Mouse (Mus musculus) kidney, adult 11 months (tissue): ENCODE measurements around the gene Upp2.

Experiments used
- DNase-seq: peaks from one replicate; pipeline ENCODE4 v3.0.0; 2022

Gene Upp2

DNA sequence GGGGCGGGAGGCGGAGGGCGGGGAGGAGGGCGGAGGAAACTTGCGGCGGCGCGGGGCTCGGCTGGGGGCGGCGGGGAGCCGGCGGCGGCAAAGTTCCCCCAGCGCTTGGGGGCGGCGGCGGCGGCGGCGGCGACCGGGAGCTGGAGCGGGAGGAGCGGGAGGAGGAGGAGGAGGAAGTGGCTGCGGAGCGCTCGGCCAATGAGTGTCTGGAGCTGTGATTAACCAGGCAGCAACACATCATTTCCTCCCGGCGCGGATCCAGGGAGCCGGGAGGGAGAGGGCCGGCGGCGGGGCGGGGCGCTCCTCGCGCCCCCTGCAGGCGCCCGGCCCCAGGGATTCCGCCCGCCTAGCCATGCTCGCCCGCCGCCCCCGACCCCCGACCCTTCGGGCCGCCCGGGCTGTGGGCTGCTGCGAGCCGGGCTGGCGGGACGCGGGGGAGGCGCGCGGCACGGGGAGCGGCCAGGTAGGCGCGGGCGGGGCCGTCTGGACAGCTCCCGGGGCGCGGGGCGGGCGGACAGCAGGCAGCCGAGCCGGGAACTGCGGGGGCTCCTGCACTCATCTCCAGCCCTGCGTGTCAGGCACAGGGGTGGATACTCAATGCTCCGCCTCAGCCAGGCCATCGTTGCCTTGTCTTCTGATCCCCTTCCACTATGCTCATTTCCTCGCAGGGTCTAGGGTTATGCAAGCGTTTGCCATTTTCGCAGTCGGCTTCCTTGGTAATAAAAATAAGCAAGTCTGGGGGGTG, at the start of gene Upp2, which contains the start of gene Acvr1:
Upp2 (plus strand) TSS at position 233 of the 745 bp plus-strand sequence.
Acvr1 (minus strand) TSS at position 92 of the 745 bp plus-strand sequence.
- peak; percentile 90 for DNase-seq

DNA sequence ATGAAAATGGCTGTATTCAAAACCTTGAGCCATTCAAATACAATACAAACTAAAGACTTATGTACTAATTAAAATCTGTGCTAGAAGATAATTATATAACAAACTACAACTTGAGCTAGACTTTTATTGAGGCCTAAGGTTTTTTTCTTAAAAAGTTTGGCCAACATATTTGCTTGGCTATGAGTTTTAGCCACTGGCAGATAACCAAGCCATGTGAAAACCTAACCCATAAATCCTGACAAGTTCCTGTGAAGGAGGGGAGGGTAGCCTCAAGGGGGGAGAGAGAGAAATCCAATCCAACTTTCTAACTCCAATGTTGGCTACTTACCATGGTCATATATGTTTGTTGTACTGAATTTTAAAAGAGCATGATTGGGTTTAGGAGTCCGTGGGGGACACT, 48.6 kb upstream of the Upp2 start:
- DNase-seq: no peak

- DNase-seq: no peak
These were observed 46.4 kb upstream of the Upp2 start for GRCm38 (mm10) chr2:58520727-58521126.

DNA sequence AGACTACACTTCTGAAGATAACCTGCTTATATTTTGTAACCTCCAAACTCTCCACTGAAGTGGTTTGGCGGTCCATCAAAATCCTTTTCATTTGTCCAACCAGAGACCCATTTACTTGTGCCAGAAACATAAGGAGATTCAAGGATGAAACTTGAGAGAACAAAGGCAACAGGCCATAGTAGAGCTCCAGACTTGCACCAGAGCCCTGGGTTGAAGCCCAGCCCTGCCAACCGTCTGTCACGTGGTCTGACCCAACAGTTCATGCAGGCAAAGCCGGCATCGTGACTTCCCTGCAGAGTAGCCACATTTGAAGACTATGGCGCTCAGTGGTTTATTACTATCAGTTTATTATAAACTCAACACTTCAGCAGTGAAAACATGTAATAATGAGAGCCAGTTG, 45.5 kb upstream of the Upp2 start:
- no peak for DNase-seq

DNA sequence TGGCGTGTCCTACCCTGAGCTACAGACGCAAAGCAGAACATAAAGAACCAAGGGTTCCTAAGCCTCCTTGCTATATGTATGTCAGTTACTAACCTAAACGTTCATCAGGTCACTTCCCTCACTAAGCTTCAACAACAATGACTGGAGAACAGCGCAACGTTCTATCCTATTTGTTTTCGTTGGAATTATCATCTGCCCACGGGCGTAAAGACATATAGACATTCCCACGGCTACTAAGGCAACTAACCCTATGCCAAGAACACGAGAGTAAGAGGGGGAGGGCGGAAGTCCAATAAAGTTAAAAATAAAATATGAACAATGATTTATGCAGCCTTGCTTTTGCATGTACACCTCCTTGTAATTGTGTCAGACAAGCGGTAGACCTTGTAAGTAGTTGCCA, 44.0 kb upstream of the Upp2 start:
- DNase-seq: no peak

GRCm38 (mm10) chr2:58523894-58524293, 43.2 kb upstream of the Upp2 start:
- DNase-seq: peak; percentile 26

GRCm38 (mm10) chr2:58524356-58524755, 42.7 kb upstream of the Upp2 start:
- peak; percentile 35 for DNase-seq

DNA sequence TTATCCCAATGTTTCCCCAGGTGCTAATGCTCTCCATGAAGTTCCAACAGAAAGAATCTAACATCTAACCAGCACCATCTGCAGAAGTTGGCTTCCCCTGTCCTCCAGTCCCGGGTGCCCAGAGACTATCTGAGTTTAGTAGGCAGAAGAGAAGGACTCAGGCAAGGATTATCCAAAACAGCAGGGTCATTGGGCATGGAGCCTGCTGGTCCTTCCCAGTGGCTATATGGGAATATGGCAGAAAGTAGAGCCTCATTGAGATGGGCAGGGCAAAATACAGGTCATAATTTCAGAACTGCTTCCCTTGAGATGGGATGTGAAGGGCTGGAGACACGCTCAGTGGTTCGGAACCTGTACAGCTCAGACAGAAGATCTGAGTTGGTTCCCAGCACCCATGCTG, 39.3 kb upstream of the Upp2 start:
- DNase-seq: no peak

DNA sequence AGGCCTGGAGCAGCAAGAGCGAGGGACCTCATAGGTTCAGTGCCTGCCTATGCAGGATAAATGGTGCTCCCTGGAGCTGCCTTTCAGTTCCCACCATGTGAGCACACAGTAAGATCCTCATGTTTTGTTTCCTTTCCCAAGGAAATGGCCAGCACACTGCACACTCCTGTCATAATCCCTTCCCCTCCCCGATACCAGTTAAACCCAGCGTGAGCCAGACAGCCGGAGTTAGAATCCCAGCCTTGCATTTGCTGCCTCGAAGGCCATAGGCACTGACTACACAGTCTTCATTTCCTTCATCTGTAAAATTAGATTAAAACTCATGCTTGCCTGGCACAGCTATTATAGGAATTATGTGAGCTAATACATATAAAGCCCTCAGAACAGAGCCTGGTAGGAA, 37.7 kb upstream of the Upp2 start:
- no peak for DNase-seq

GRCm38 (mm10) chr2:58529860-58530440, 37.1 kb upstream of the Upp2 start:
- peak; percentile 33 for DNase-seq

DNA sequence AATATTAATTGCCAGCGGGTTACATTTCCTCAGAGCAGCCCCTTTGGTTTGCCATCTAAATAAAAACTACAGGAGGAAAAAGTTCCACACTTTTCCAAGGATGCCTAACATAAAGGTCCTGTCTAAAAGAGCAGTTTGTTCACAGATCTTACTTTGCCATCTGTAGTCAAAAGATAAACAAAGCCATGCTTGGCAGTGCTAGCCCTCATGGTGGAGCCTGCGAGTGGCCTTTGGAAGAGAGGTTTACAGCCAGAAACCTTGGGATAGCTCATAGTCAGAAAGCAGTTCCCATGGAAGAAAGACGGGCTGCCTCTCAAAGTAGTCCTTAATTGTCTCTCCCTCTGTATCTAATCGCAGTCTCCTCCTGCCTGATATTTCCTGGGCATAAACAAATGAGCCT, 36.6 kb upstream of the Upp2 start:
- DNase-seq: no peak

DNA sequence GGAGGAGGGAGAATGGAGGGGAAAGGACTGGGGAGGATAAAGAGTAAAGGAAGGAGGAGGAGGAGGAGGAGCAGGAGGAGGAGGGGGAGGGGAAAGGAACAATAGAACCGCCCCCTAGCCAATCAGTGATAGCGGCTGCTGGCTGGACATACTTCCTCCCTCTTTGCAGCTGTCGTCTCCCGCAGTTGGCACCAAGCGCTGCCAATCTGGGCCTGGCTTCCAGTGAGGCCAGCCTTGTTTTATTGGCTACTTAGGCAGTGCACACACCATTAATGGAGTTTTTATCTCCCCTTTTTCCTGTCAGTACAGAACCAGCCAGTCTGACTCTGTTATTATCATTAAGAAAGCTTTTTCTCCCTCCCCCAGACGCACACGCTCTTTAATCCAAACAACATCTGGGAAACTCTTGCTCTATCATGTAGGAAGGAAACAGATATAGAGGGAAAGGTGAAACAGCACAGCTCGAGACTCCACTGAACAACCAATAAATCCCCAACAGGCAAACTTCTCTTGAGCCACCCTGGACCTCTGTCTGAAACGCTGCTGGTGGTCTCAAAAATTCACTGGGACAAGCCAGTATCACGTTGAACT, 34.7 kb upstream of the Upp2 start:
- peak; percentile 71 for DNase-seq

DNA sequence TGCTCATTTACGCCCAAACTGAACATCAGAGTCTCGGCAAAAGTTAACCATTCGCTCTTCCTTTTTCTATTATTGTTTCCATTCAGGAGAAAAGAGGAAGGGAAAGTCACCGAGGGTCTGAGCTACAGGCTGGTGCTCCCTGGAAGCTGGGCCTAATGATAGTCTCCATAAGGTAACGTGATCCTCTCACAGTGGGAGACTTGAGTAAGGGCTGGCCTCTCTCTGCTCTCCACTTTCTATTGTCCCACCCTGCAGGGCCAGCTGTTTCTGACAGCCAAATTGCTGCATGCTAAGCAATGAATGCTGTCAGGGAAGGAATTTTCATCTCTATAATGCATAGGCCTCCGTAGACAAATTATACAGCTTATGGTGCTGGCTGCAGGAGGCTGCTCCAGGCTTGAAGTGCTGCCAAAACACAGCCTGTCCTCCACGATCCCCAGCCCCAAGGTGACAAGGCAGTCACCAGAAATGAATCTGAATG, 33.5 kb upstream of the Upp2 start:
- DNase-seq: no peak

DNA sequence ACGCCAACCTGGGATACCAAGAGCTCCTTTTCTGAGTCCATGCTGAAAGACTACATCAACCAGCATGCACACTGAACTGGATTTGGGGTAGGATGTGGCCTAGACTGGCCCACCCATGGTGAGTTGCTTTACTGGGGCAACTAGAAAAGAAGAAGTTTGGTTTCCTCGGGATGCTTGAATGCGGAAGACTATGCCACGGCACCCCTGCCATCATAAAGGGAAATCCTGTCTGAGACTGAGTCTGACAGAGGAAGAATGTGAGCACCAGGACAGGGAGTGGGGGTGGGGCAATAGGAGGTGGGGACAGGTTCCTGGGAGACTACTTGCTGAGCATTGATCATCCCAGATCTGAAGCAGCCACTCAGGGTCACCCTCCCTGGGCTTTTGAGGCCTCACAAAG, 32.7 kb upstream of the Upp2 start:
- no peak for DNase-seq

DNA sequence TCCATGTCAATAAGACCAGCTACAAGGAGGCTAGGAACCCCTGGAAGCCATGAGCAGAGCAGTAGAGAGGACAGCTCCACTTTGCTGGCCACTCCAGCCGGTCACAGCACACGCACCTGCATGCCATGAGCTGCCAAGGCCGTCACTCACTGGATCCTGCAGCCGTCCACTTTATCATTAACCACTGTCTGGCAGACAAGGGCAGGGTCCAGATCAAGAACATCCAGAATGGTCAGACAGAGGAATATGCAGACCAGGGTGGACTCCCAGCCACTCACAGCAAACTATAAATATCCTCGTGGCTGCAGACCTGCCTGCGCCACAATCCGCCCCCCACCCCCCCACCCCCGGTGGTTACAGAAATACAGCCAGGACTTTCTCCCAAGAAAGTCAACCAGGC, 31.9 kb upstream of the Upp2 start:
- DNase-seq: peak; percentile 90

DNA sequence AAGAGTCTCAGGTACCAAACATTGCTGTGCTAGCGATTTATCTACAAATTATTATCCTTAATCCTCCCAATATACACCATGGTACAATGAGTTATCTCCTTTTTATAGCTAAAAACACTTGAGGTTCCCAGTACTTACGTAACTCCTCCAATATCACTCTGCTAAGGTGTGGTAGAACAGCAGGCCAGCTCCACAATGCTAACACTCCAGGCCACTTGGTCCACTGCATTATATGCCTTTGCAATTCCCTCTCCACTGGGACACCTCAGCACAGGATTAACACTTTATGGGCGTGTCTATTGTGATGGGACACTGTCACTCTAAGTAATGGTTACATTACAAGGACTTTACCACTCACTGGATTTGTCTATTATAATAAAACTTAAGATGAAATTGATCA, 30.3 kb upstream of the Upp2 start:
- DNase-seq: no peak

DNA sequence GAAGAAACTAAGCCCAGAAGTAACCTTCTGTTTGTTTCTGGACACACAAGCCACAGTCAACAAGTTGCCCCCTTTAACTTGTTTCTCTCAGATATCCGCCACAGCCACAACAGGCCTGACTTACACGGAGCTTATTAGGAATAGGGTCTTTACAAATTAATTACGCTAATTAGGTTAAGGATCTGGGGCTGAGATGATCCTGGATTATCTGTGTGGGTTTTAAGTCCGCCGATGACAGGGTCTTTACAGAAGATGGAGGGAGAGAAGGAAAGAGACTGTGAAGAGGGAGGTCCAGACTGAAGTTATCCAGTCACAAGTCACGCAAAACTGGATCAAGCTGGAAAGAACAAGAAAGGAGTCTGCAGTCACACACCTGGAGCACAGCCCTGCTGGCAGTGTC, 28.9 kb upstream of the Upp2 start:
- no peak for DNase-seq

GRCm38 (mm10) chr2:58543252-58543651, 23.8 kb upstream of the Upp2 start:
- DNase-seq: no peak

GRCm38 (mm10) chr2:58544368-58544767, 22.7 kb upstream of the Upp2 start:
- no peak for DNase-seq

DNA sequence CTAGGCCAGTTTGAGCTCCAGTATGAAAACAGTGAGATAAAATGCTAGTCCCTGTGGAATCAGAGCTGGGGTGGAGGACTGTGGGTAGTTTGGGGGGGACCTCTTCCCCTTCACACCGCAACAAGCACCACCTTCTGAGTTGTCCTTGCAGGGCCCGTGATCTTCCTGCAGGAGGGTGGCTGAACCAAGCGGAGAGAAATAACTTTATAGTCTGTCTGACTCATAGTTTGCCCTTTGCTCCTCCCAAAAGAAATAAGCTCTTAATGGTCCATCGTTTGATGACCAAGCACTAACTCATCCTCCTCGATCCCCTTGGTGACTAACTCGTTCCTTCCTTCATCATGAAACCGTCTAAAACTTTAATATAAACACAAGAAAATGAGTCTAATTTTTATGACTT, 20.8 kb upstream of the Upp2 start:
- no peak for DNase-seq

- no peak for DNase-seq
These were observed 18.2 kb upstream of the Upp2 start for GRCm38 (mm10) chr2:58548943-58549342.

- DNase-seq: no peak
These were observed 17.1 kb upstream of the Upp2 start for GRCm38 (mm10) chr2:58549960-58550359.

DNA sequence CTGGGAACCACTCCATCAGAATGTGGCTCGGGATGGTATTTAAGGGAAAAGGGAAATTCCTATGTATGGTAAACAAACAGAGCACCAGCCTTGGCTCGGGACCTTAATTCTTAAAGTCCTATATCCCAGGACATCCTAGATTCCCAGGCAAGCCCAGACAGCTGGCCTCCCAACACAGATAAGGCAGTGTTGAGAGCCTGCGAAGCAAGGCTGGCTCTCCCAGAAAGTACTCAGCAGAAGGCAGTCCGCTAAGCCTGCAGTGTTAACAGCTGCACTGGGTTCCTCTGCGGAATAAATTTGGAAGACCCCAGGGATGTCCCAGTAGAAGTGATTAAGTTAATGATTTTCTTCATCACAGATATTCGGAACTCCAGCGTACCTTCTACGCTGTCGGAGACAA, 16.6 kb upstream of the Upp2 start:
- no peak for DNase-seq

GRCm38 (mm10) chr2:58551866-58552265, 15.2 kb upstream of the Upp2 start:
- no peak for DNase-seq
